Mouse (Mus musculus) limb, embryonic 12.5 days (tissue): ENCODE results near the gene Mettl1. TPM values are rescaled to one million over a fixed set of nuclear protein-coding genes. Genes with fewer than 3 reads are reported as not detected.

ENCODE experiments used
- ATAC-seq: fragments of 200-750 bp; cut with Nextera tagmentation; 2 replicates; pipeline ENCODE4 v1.8.0; 2017; ENCODE audit warnings: low read depth, moderate TSS enrichment; ENCODE audit not compliant: insufficient number of reproducible peaks, insufficient read depth, low FRiP score, low TSS enrichment
- H3K27ac ChIP-seq: fragments of 300-500 bp; sonication (generic); 2 replicates; pipeline ENCODE4 v1.5.1; 2016; ENCODE audit warnings: mild to moderate bottlenecking, moderate library complexity
- H3K27me3 ChIP-seq: fragments of 300-500 bp; sonication (generic); 2 replicates; pipeline ENCODE4 v1.6.1; 2016; ENCODE audit warnings: mild to moderate bottlenecking, moderate library complexity
- H3K36me3 ChIP-seq: fragments of 300-500 bp; sonication (generic); 2 replicates; pipeline ENCODE4 v1.6.1; 2016; ENCODE audit warnings: mild to moderate bottlenecking, moderate library complexity
- H3K4me1 ChIP-seq: fragments of 300-500 bp; sonication (generic); replicated peaks from 2 replicates; pipeline ENCODE4 v1.6.1; 2016
- H3K4me2 ChIP-seq: fragments of 300-500 bp; sonication (generic); 2 replicates; pipeline ENCODE4 v1.6.1; 2016; ENCODE audit warnings: mild to moderate bottlenecking, moderate library complexity
- H3K4me3 ChIP-seq: fragments of 300-500 bp; sonication (generic); replicated peaks from 2 replicates; pipeline ENCODE4 v1.5.1; 2016; ENCODE audit warnings: mild to moderate bottlenecking
- H3K9ac ChIP-seq: fragments of 300-500 bp; sonication (generic); replicated peaks from 2 replicates; pipeline ENCODE4 v1.6.1; 2016; ENCODE audit warnings: mild to moderate bottlenecking, moderate library complexity
- H3K9me3 ChIP-seq: fragments of 300-500 bp; sonication (generic); 2 replicates; pipeline ENCODE4 v1.6.1; 2016; ENCODE audit warnings: mild to moderate bottlenecking, moderate library complexity
- WGBS: fragments of 180-500 bp; shearing (Covaris S2); methylation state at CpG from one replicate; pipeline ENCODE4 v1.1.7; 2016; 5-methylcytosine and 5-hydroxymethylcytosine counted together
- polyA plus RNA-seq: library from polyadenylated mRNA; unstranded; fragments of >200 nt; fragmentation: Nextera tagmentation; extraction: Ambion mirVana; gene quantifications from 2 replicates; pipeline ENCODE4 v1.2.1, GENCODE M21; 2016

Gene Mettl1
- polyA plus RNA-seq, 1 experiment from 2014 or later = 52.5 TPM

DNA sequence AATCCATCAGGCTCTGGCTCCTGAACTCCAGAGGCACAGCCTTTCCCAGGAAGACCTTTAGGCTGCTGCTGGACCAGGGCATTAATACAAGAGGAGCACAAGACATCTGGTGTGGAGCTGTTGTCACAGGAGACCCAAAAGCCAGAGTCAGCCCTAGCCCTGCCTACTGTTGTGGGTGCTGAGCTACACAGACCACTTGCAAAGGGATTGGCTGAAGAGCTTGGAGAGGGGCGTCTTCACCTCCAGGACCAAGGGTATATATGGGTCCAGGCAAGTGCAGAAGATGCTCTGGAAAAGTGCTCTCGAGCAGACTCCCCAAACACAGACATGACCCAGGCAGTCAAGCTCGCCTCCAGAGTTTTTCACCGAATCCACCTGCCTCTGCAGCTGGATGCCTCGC lies 6.7 kb downstream of the Mettl1 start, which contains the start of gene Cyp27b1:
Gene Cyp27b1, plus strand, starts transcription at position 297 of the 400 bp plus-strand sequence.
- no peak for ATAC-seq
- Histone ChIP-seq H3K9me3 (no peaks in the 10 kb centered on the region), H3K9ac (no peak within 1 kb of the TSS), H3K27ac (no peak within 1 kb of the TSS), H3K36me3 (peaks cover 30% of the 10 kb centered on the region), H3K4me3 (peak within 1 kb of the TSS; percentile 19; the same call in 1 of the 2 replicates), H3K4me2 (peak within 1 kb of the TSS; percentile 35), H3K27me3 (peaks cover 63% of the 10 kb centered on the region), H3K4me1 (peaks cover 25% of the 10 kb centered on the region)
- WGBS = 28% methylated on average over 5 of the region's 5 CpGs

DNA sequence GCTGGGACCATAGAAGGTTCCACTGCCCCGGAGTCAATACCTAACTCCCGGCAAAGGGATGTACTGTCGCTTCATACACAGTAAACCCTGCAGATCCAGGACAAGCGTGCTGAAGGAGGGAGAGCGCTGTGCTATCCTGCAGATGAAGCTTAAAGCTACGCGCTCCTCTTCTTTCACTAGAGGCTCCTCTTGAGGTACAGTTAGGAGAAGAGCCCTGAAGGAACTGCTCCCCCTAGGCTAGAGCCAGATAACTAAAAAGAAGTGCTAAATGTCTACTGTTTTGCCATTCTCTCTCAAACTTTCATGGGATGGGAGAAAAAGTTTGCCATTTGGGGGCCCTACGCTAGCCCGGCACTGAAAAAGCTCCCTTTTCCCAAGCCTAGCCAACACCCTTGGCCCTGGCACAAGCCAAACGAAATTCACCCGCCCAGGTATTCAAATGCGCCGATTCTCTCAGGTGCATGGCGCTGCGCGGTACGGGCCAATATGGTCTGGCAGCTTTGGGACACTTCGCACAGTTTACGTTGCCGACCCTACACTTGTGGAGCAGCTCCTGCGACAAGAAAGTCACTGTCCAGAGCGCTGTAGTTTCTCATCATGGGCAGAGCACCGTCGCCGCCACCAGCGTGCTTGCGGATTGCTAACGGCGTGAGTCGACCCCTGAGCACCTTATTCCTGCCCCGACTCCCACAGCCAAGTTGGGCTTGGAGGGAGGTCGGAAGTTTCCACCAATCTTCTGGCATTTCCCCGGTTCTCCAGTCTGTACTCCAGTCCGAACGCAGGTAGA lies 7.6 kb downstream of the Mettl1 start:
- H3K27me3 ChIP-seq = peaks cover 67% of the 10 kb centered on the region
- no peak for ATAC-seq
- peak overlapping the region; percentile 35 for H3K4me2 ChIP-seq
- peaks cover 23% of the 10 kb centered on the region for H3K36me3 ChIP-seq
- no peaks in the 10 kb centered on the region for H3K9me3 ChIP-seq
- H3K27ac ChIP-seq = no peak overlapping the region
- H3K4me3 ChIP-seq = peak overlapping the region; percentile 19; the same call in 1 of the 2 replicates
- 6% methylated on average over 35 of the region's 35 CpGs for WGBS
- H3K4me1 ChIP-seq = peaks cover 24% of the 10 kb centered on the region
- no peak overlapping the region for H3K9ac ChIP-seq

DNA sequence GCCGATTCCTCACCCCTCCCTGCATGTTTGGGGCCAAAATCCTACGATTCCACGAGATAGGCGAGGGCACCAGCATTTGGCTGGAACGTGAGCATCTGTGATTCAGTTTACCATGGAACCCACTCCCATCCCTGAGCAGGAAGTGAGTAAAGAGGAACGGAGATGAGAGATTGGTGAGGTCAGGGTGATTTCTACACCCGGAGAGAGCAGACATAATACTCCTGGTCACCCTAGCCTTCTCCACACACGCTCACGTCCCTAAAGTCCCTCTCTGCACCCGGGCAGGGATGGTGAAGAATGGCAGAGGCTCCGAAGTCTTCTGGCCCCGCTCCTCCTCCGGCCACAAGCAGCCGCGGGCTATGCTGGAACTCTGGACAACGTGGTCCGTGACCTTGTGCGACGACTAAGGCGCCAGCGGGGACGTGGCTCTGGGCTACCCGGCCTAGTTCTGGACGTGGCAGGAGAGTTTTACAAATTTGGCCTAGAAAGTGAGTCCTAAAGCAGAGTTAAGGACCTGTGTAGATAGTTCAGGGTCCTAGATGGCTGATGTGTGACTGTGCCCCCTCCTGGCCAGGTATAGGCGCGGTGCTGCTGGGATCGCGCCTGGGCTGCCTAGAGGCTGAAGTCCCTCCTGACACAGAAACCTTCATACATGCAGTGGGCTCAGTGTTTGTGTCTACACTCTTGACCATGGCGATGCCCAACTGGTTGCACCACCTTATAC lies 8.3 kb downstream of the Mettl1 start:
- Histone ChIP-seq H3K27ac (no peak overlapping the region), H3K4me3 (peak overlapping the region; percentile 19; the same call in 1 of the 2 replicates), H3K9me3 (no peaks in the 10 kb centered on the region), H3K27me3 (peaks cover 70% of the 10 kb centered on the region), H3K36me3 (peaks cover 19% of the 10 kb centered on the region), H3K4me1 (peaks cover 24% of the 10 kb centered on the region), H3K9ac (no peak overlapping the region), H3K4me2 (peak overlapping the region; percentile 35)
- ATAC-seq = no peak
- 3% methylated on average over 29 of the region's 29 CpGs for WGBS

DNA sequence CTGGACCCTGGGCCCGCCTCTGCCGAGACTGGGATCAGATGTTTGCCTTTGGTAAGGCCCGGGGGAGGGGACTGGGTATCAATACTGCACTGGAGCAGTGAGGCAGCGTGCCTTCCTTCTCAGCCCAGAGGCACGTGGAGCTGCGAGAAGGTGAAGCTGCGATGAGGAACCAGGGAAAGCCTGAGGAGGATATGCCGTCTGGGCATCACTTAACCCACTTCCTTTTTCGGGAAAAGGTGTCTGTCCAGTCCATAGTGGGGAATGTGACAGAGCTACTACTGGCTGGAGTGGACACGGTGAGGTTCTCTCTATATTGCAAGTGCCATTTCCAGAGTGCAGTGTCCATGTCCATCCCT lies 8.9 kb downstream of the Mettl1 start:
- no peaks in the 10 kb centered on the region for H3K9me3 ChIP-seq
- WGBS = 20% methylated on average over 10 of the region's 10 CpGs

DNA sequence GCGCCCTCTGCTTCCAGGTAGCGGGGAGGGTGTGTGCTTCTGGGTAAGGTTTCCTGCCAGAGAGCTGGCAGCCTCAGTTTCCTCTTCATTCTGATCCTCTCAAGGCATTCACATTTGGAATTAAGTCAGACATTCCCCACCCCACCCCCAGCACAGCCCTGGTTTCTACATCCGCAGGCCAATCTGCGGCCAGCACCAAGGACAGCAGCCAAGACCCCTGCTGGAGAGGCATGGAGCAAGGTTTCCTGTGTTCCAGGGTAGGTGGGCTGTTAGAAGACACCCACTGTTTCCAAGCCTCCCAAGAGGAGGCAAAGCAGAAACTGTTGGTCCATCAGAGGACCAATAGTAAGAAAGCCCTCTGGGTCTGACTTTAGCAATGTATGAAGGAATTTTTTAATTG lies 13.4 kb downstream of the Mettl1 start:
- peaks cover 63% of the 10 kb centered on the region for H3K27me3 ChIP-seq
- H3K4me1 ChIP-seq = peaks cover 26% of the 10 kb centered on the region
- 54% methylated on average over 4 of the region's 4 CpGs for WGBS

More for the DNA sequence above, 8.9 kb downstream of the Mettl1 start:
- Histone ChIP-seq H3K36me3 (peaks cover 18% of the 10 kb centered on the region), H3K27ac (no peak overlapping the region), H3K4me1 (peaks cover 24% of the 10 kb centered on the region), H3K4me3 (no peak overlapping the region), H3K27me3 (peaks cover 72% of the 10 kb centered on the region), H3K9ac (no peak overlapping the region), H3K4me2 (no peak overlapping the region)
- no peak for ATAC-seq

DNA sequence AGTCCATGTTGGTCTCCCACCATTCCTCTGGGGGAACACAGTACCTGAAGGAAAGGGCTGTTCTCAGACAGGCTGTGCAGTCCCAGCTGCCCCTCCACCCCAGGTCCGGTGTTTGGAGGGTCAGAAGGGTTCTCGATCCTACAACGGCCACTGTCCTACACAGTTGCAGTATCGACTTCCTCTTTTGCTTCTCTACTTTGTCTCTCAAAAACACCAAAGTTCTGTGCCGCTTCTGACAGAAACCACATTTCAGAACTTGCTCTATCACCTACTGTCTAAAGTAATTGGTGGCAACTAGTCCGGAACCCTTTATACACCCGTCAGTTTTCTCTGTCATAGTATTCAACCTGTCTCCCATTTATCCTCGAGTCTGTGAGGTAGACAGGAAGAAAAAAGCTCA lies 14.2 kb downstream of the Mettl1 start:
- Histone ChIP-seq H3K27ac (no peak overlapping the region), H3K4me3 (no peak overlapping the region), H3K36me3 (peaks cover 30% of the 10 kb centered on the region), H3K4me2 (no peak overlapping the region), H3K4me1 (peaks cover 24% of the 10 kb centered on the region), H3K9ac (no peak overlapping the region), H3K9me3 (no peaks in the 10 kb centered on the region), H3K27me3 (peaks cover 63% of the 10 kb centered on the region)
- ATAC-seq = no peak
- 84% methylated on average over 8 of the region's 8 CpGs for WGBS

More for the DNA sequence above, 13.4 kb downstream of the Mettl1 start:
- Histone ChIP-seq H3K9me3 (no peaks in the 10 kb centered on the region), H3K9ac (no peak overlapping the region), H3K4me2 (no peak overlapping the region), H3K27ac (no peak overlapping the region), H3K4me3 (no peak overlapping the region), H3K36me3 (peaks cover 30% of the 10 kb centered on the region)
- ATAC-seq = no peak

DNA sequence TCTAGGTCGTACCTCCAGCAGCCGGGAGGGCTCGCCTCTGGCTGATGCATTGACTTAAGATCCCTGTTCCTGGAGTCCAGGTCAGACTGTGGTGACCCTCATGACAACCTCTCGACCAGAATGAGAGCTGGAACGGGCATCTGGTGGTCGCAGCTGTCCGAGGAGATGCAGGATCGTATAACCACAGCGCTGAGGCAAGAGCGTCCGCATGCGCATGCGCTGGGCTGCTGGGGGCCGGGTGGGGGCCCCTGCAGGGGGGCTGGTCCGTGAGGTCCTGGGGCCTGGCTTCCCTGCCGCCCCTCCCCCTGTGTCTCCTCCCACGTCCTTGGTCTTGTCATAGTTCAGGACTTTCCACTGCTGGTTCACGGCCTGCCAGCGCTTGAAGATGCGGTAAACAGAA lies 15.3 kb downstream of the Mettl1 start:
- H3K36me3 ChIP-seq = peaks cover 30% of the 10 kb centered on the region
- no peak overlapping the region for H3K27ac ChIP-seq
- H3K27me3 ChIP-seq = peaks cover 63% of the 10 kb centered on the region
- no peak overlapping the region for H3K9ac ChIP-seq
- no peaks in the 10 kb centered on the region for H3K9me3 ChIP-seq
- 89% methylated on average over 20 of the region's 20 CpGs for WGBS
- H3K4me2 ChIP-seq = no peak overlapping the region
- peaks cover 19% of the 10 kb centered on the region for H3K4me1 ChIP-seq
- no peak for ATAC-seq
- no peak overlapping the region for H3K4me3 ChIP-seq

DNA sequence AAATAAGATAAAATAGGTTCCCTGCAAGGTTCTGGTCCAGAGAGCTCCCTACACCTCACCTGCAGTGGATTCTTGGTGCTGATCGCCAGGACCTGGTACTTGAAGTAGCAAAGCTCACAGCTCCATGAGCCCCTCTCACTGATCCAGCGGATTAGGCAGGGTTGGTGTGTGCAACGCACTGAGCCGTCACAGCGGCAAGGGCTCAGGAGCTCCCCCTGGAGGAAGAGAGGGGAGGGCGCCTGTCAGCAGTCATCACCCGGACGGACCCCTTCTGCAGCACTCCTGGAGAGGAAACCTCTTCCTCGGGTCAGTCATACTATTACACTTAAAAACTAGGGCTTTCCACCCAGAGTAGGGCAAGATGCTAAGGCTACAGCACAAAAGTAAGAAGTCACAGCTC lies 16.9 kb downstream of the Mettl1 start:
- under 1% methylated on average over 9 of the region's 9 CpGs for WGBS
- Histone ChIP-seq H3K4me3 (peak overlapping the region; percentile 97), H3K4me1 (peaks cover 19% of the 10 kb centered on the region), H3K4me2 (peak overlapping the region; percentile 97), H3K9ac (0 out of 2 replicates have a peak overlapping the region, but pooled peaks have one; percentile 8), H3K27ac (no peak overlapping the region), H3K9me3 (no peaks in the 10 kb centered on the region), H3K27me3 (peaks cover 54% of the 10 kb centered on the region), H3K36me3 (peaks cover 30% of the 10 kb centered on the region)
- ATAC-seq = 0 out of 2 replicates have a peak, but pooled peaks have one; percentile 9

DNA sequence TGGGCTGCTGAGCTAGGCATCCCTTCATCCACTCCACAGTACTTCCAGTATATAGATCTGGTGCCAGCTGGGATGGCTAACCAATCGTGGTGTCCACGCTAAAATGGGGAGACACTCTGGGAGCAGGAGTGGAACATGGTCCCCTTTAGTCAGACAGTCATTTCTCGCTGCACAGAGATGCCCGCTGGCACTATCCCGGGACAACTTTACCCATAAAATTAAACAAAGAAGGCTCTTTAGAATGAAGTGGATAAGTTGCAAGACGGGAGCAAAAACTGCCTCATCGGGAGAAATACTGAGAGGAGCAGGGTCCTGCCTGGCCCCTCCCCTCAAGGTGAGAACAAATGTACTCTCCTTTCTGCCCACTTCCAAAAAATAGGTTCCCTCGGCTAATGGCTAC lies 17.5 kb downstream of the Mettl1 start:
- Histone ChIP-seq H3K36me3 (peaks cover 30% of the 10 kb centered on the region), H3K4me1 (peaks cover 19% of the 10 kb centered on the region), H3K4me2 (peak overlapping the region; percentile 97), H3K27ac (no peak overlapping the region), H3K9me3 (no peaks in the 10 kb centered on the region), H3K9ac (peak overlapping the region; percentile 89; the same call in 1 of the 2 replicates), H3K27me3 (peaks cover 51% of the 10 kb centered on the region), H3K4me3 (peak overlapping the region; percentile 97)
- no peak for ATAC-seq
- 12% methylated on average over 8 of the region's 8 CpGs for WGBS

DNA sequence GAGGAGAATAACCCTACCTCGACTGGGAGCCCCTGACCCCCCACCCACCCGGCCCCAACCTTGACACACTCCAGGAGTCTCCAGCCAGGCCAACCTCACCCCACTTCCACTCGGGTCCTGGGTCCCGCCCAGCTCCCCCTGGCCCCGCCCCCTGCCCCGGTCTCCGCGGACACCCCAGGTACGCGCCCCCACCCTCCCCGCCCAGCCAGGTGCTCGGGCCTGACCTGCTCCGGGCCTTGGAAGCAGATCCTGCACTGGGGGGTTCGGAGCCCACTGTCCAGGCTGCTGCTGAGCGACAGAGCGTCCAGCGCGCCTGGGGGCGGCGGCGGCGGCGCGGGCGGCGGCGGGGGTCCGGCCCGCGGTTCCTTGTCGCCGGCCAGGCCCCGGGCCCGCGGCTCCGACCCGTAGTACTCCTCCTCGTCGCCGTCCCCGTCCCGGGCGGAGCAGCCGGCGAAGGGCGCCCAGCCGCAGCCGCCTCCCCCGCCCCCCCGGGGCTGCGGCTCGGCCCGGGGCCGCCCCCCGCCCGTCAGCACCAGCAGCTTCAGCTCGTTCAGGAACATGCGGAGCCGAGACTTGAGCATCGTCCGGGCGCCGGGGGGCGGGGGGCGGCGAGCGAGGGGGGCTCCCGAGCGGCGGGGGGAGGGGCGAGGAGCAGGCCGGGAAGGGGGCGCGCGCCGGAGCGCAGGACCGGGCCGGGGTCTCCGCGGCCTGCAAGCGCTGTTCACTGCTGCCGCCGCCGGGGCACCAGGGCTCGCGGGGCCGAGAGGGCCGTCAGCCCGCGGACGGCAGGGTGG lies 18.2 kb downstream of the Mettl1 start:
- H3K9me3 ChIP-seq = no peaks in the 10 kb centered on the region
- peaks cover 30% of the 10 kb centered on the region for H3K36me3 ChIP-seq
- H3K27me3 ChIP-seq = peaks cover 49% of the 10 kb centered on the region
- under 1% methylated on average over 74 of the region's 92 CpGs for WGBS
- peaks cover 19% of the 10 kb centered on the region for H3K4me1 ChIP-seq
- H3K9ac ChIP-seq = peak overlapping the region; percentile 89
- 0 out of 2 replicates have a peak, but pooled peaks have one; percentile 5 for ATAC-seq
- peak overlapping the region; percentile 97 for H3K4me2 ChIP-seq
- H3K27ac ChIP-seq = 0 out of 2 replicates have a peak overlapping the region, but pooled peaks have one; percentile 29
- peak overlapping the region; percentile 97 for H3K4me3 ChIP-seq
